Mouse (Mus musculus) testis, adult 2 months (tissue): ENCODE results near the gene G6pdx. TPM values are rescaled to one million over a fixed set of nuclear protein-coding genes. Genes with fewer than 3 reads are reported as not detected.

Experiments used
- H3K27ac ChIP-seq: fragments of 200-500 bp; 2 replicates; pipeline ENCODE4 v1.5.1; 2012; ENCODE audit warnings: low read depth, low read length; ENCODE audit not compliant: control insufficient read depth, insufficient read depth
- H3K27me3 ChIP-seq: fragments of 200-500 bp; 2 replicates; pipeline ENCODE4 v1.6.1; 2012; ENCODE audit warnings: mild to moderate bottlenecking, low read length, moderate library complexity; ENCODE audit not compliant: control insufficient read depth, insufficient read depth
- H3K36me3 ChIP-seq: fragments of 200-500 bp; 2 replicates; pipeline ENCODE4 v1.6.1; 2012; ENCODE audit warnings: mild to moderate bottlenecking, low read length; ENCODE audit not compliant: control insufficient read depth, insufficient read depth
- H3K4me1 ChIP-seq: fragments of 200-500 bp; 2 replicates; pipeline ENCODE4 v1.6.1; 2012; ENCODE audit warnings: low read length; ENCODE audit not compliant: control insufficient read depth, insufficient read depth
- H3K4me3 ChIP-seq: fragments of 200-500 bp; 2 replicates; pipeline ENCODE4 v1.5.1; 2012; ENCODE audit warnings: low read depth, mild to moderate bottlenecking, low read length, moderate library complexity, mixed read lengths; ENCODE audit not compliant: control insufficient read depth
- CTCF ChIP-seq: fragments of 200-500 bp; IDR thresholded peaks from 2 replicates; pipeline ENCODE4 v1.5.1; 2012; ENCODE audit warnings: low read depth, mild to moderate bottlenecking, inconsistent platforms, low read length, moderate library complexity; ENCODE audit not compliant: control insufficient read depth, insufficient read depth, insufficient replicate concordance
- POLR2A ChIP-seq: fragments of 200-500 bp; IDR thresholded peaks from 2 replicates; pipeline ENCODE4 v1.6.1; 2012; ENCODE audit warnings: low read depth, mild to moderate bottlenecking, inconsistent platforms, low read length, moderate library complexity; ENCODE audit not compliant: control insufficient read depth
- polyA plus RNA-seq: library from polyadenylated mRNA; depleted of rRNA; stranded (reverse); fragments of >200 nt; gene quantifications from 2 replicates; pipeline ENCODE4 v1.2.3, GENCODE M21; 2012; rRNA removed

G6pdx gene
- polyA plus RNA-seq, 1 experiment = 6.9 TPM

GRCm38 (mm10) chrX:74384451-74384850 lies 44.5 kb downstream of the G6pdx start:
- TF ChIP-seq POLR2A = no peak
- TF ChIP-seq CTCF = no peak
- no peaks in the 10 kb centered on the region for H3K4me1 ChIP-seq

GRCm38 (mm10) chrX:74372888-74373549 lies 56.0 kb downstream of the G6pdx start, which contains the start of the genes Ubl4a and Slc10a3:
Gene Ubl4a, minus strand, starts transcription at chrX:74373218.
Gene Slc10a3, minus strand, starts transcription at chrX:74373349.
- Histone ChIP-seq H3K27ac (peak within 1 kb of the TSS; percentile 93), H3K36me3 (no peaks in the 10 kb centered on the region), H3K27me3 (no peaks in the 10 kb centered on the region), H3K4me1 (no peaks in the 10 kb centered on the region; the same call in 1 of the 2 replicates), H3K4me3 (peak within 1 kb of the TSS; percentile 92)
- TF ChIP-seq POLR2A (peak; percentile 69), CTCF (no peak)

More at GRCm38 (mm10) chrX:74384451-74384850, 44.5 kb downstream of the G6pdx start:
- Histone ChIP-seq H3K4me3 (no peak overlapping the region), H3K27me3 (no peaks in the 10 kb centered on the region), H3K27ac (no peak overlapping the region), H3K36me3 (no peaks in the 10 kb centered on the region)

DNA sequence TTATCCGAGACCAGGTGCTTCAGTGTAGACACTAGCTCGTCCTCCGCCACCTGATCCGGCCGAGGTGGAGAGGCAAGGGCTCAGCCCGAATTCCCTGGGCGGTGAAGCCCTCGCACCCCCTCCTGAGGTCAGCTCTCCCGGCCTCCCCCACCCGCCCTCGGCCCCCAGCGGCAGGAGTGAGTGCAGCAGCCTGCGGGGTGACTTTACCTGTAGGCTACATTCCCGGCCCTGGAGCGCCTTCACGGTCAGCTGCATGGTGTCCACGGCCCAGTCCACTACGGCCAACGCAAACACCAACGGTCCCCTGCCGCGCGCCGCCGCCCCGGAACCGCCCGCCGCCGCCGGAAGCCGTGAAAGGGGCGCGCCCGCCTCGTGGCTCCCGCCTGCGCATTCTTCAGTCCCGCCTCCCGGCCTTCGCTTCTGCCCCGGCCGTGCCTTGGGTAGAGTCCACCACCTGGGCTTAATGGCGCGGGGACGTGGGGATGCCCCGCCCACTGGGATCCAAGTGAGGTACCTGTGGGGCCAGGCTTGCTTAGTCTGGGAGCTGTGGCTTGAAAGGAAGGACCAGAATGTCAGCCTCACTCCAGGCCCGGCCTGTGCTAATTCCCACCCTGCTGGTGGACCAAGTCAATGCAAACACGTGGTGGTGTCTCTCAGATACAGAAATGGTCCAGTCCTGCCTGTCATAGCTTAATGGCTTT lies 60.6 kb downstream of the G6pdx start:
- peak overlapping the region; percentile 79 for H3K4me3 ChIP-seq

GRCm38 (mm10) chrX:74367512-74367911 lies 61.5 kb downstream of the G6pdx start:
- Histone ChIP-seq H3K36me3 (no peaks in the 10 kb centered on the region), H3K4me1 (peaks cover 7% of the 10 kb centered on the region), H3K27ac (peak overlapping the region; percentile 89), H3K27me3 (no peaks in the 10 kb centered on the region), H3K4me3 (peak overlapping the region; percentile 79)
- no peak for TF ChIP-seq POLR2A

More for the DNA sequence above, 60.6 kb downstream of the G6pdx start:
- peak overlapping the region; percentile 89 for H3K27ac ChIP-seq
- no peaks in the 10 kb centered on the region for H3K36me3 ChIP-seq
- no peaks in the 10 kb centered on the region for H3K27me3 ChIP-seq
- H3K4me1 ChIP-seq = peaks cover 7% of the 10 kb centered on the region
- TF ChIP-seq POLR2A (no peak; the same call in 1 of the 2 replicates), CTCF (no peak)

Other genes with a start within 250 kb of the G6pdx start
- 49.6 and 96.4 TPM in 2 replicates for gene Flna, start 179.4 kb downstream of the G6pdx start, polyA plus RNA-seq
- 29.9 and 33.6 TPM in 2 replicates for gene Emd, start 174.5 kb downstream of the G6pdx start, polyA plus RNA-seq
- 85.8 and 143 TPM in 2 replicates for gene Rpl10, start 158.4 kb downstream of the G6pdx start, polyA plus RNA-seq
- gene Taz, start 147.3 kb downstream of the G6pdx start, polyA plus RNA-seq = 17.4 and 20.0 TPM in 2 replicates
- 1.7 and 1.8 TPM in 2 replicates for gene Dnase1l1, start 146.9 kb downstream of the G6pdx start, polyA plus RNA-seq
- 40.3 and 41.6 TPM in 2 replicates for gene Atp6ap1, start 132.1 kb downstream of the G6pdx start, polyA plus RNA-seq
- 18.0 and 19.7 TPM in 2 replicates for gene Gdi1, start 124.2 kb downstream of the G6pdx start, polyA plus RNA-seq
- gene Fam50a, start 116.2 kb downstream of the G6pdx start, polyA plus RNA-seq = 1.4 and 1.9 TPM in 2 replicates
- 1.9 and 2.1 TPM in 2 replicates for gene Plxna3, start 100.1 kb downstream of the G6pdx start, polyA plus RNA-seq
- 7.0 and 7.3 TPM in 2 replicates for gene Lage3, start 75.6 kb downstream of the G6pdx start, polyA plus RNA-seq
- 11.5 and 13.2 TPM in 2 replicates for gene Ubl4a, start 56.0 kb downstream of the G6pdx start, polyA plus RNA-seq
- gene Slc10a3, start 55.8 kb downstream of the G6pdx start, polyA plus RNA-seq = 6.2 and 9.0 TPM in 2 replicates
- gene Fam3a, start 35.9 kb downstream of the G6pdx start, polyA plus RNA-seq = 5.6 and 6.5 TPM in 2 replicates
- gene Ikbkg, start 35.9 kb downstream of the G6pdx start, polyA plus RNA-seq = 2.1 and 2.9 TPM in 2 replicates
- gene Gm6880, start 52.2 kb upstream of the G6pdx start, polyA plus RNA-seq = 26.3 and 26.6 TPM in 2 replicates
- gene Olfr1326-ps1, start 145.7 kb upstream of the G6pdx start, polyA plus RNA-seq = not detected in 2 replicates
- not detected in 2 replicates for gene Olfr1325, start 163.5 kb upstream of the G6pdx start, polyA plus RNA-seq
- gene Gm5640, start 216.4 kb upstream of the G6pdx start, polyA plus RNA-seq = 1.3 and 2.0 TPM in 2 replicates